Mouse (Mus musculus): ENCODE data around the gene Tor4a. TPM values are rescaled to one million over a fixed set of nuclear protein-coding genes. Genes with fewer than 3 reads are reported as not detected.

Gene Tor4a
- polyA plus RNA-seq, 1 experiment from 2014 or later, result 1.5 TPM

- no peak overlapping the region for H3K27ac ChIP-seq
- peaks cover 9% of the 10 kb centered on the region; the same call in 1 of the 2 replicates for H3K27me3 ChIP-seq (replicated peaks)
- no peaks in the 10 kb centered on the region for H3K4me1 ChIP-seq
- no peaks in the 10 kb centered on the region for H3K36me3 ChIP-seq
- H3K4me3 ChIP-seq, result no peak overlapping the region
- no peak overlapping the region for H3K9ac ChIP-seq
- no peak overlapping the region for H3K4me2 ChIP-seq (replicated peaks)
- H3K9me3 ChIP-seq, result no peaks in the 10 kb centered on the region
- ATAC-seq (ENCODE audit: low FRiP score, low read depth), result no peak
- WGBS, result 71% methylated on average over 5 of the region's 5 CpGs
Measured at GRCm38 (mm10) chr2:25234551-25235220, 38.0 kb upstream of the Tor4a start.

- Histone ChIP-seq H3K27me3 (replicated peaks) (peaks cover 9% of the 10 kb centered on the region; the same call in 1 of the 2 replicates), H3K9me3 (no peaks in the 10 kb centered on the region), H3K27ac (no peak within 1 kb of the TSS), H3K36me3 (no peaks in the 10 kb centered on the region), H3K4me2 (replicated peaks) (no peak within 1 kb of the TSS), H3K9ac (no peak within 1 kb of the TSS), H3K4me3 (no peak within 1 kb of the TSS), H3K4me1 (peaks cover 1% of the 10 kb centered on the region)
- ATAC-seq (ENCODE audit: low FRiP score, low read depth), result no peak
- WGBS, result 94% methylated on average over 3 of the region's 3 CpGs
Measured at GRCm38 (mm10) chr2:25234050-25234449, 37.4 kb upstream of the Tor4a start, which contains the start of gene Slc34a3. Gene Slc34a3 (minus strand): TSS chr2:25234364.

- Histone ChIP-seq H3K36me3 (no peaks in the 10 kb centered on the region), H3K27ac (no peak overlapping the region), H3K27me3 (replicated peaks) (peaks cover 9% of the 10 kb centered on the region; the same call in 1 of the 2 replicates), H3K4me2 (replicated peaks) (no peak overlapping the region), H3K9me3 (no peaks in the 10 kb centered on the region), H3K4me1 (peaks cover 6% of the 10 kb centered on the region), H3K9ac (no peak overlapping the region), H3K4me3 (no peak overlapping the region)
- no peak for ATAC-seq (ENCODE audit: low FRiP score, low read depth)
- WGBS, result 79% methylated on average over 4 of the region's 4 CpGs
Measured at GRCm38 (mm10) chr2:25233421-25233820, 36.7 kb upstream of the Tor4a start.

- H3K4me3 ChIP-seq, result no peak overlapping the region
- H3K4me2 ChIP-seq (replicated peaks), result no peak overlapping the region
- peaks cover 9% of the 10 kb centered on the region; the same call in 1 of the 2 replicates for H3K27me3 ChIP-seq (replicated peaks)
- H3K4me1 ChIP-seq, result peaks cover 6% of the 10 kb centered on the region
- H3K27ac ChIP-seq, result no peak overlapping the region
- no peaks in the 10 kb centered on the region for H3K9me3 ChIP-seq
- no peaks in the 10 kb centered on the region for H3K36me3 ChIP-seq
- no peak overlapping the region for H3K9ac ChIP-seq
- 59% methylated on average over 12 of the region's 12 CpGs for WGBS
- no peak for ATAC-seq (ENCODE audit: low FRiP score, low read depth)
Measured at GRCm38 (mm10) chr2:25231038-25231437, 34.4 kb upstream of the Tor4a start.

- H3K27ac ChIP-seq, result no peak overlapping the region
- no peak overlapping the region for H3K4me2 ChIP-seq (replicated peaks)
- H3K9me3 ChIP-seq, result no peaks in the 10 kb centered on the region
- H3K4me1 ChIP-seq, result peaks cover 10% of the 10 kb centered on the region
- H3K9ac ChIP-seq, result no peak overlapping the region
- H3K36me3 ChIP-seq, result no peaks in the 10 kb centered on the region
- H3K27me3 ChIP-seq (replicated peaks), result peaks cover 9% of the 10 kb centered on the region; the same call in 1 of the 2 replicates
- H3K4me3 ChIP-seq, result no peak overlapping the region
- 83% methylated on average over 7 of the region's 7 CpGs for WGBS
- no peak for ATAC-seq (ENCODE audit: low FRiP score, low read depth)
Measured at GRCm38 (mm10) chr2:25230581-25230980, 33.9 kb upstream of the Tor4a start.

GRCm38 (mm10) chr2:25229582-25229981, 32.9 kb upstream of the Tor4a start:
- WGBS, result 84% methylated on average over 5 of the region's 5 CpGs
- Histone ChIP-seq H3K4me2 (replicated peaks) (no peak overlapping the region), H3K9me3 (no peaks in the 10 kb centered on the region), H3K27ac (no peak overlapping the region), H3K27me3 (replicated peaks) (peaks cover 9% of the 10 kb centered on the region; the same call in 1 of the 2 replicates), H3K36me3 (no peaks in the 10 kb centered on the region), H3K9ac (no peak overlapping the region), H3K4me1 (peaks cover 14% of the 10 kb centered on the region), H3K4me3 (no peak overlapping the region)
- no peak for ATAC-seq (ENCODE audit: low FRiP score, low read depth)

GRCm38 (mm10) chr2:25228995-25229530, 32.4 kb upstream of the Tor4a start:
- H3K4me3 ChIP-seq, result no peak overlapping the region
- peak overlapping the region; percentile 38 for H3K4me2 ChIP-seq (replicated peaks)
- H3K9ac ChIP-seq, result no peak overlapping the region
- H3K9me3 ChIP-seq, result no peaks in the 10 kb centered on the region
- ATAC-seq (ENCODE audit: low FRiP score, low read depth), result no peak
- no peaks in the 10 kb centered on the region for H3K36me3 ChIP-seq
- peaks cover 9% of the 10 kb centered on the region; the same call in 1 of the 2 replicates for H3K27me3 ChIP-seq (replicated peaks)
- WGBS, result 70% methylated on average over 6 of the region's 6 CpGs
- peaks cover 14% of the 10 kb centered on the region for H3K4me1 ChIP-seq
- H3K27ac ChIP-seq, result no peak overlapping the region

GRCm38 (mm10) chr2:25228431-25228889, 31.8 kb upstream of the Tor4a start:
- Histone ChIP-seq H3K9ac (no peak overlapping the region), H3K4me3 (no peak overlapping the region), H3K4me2 (replicated peaks) (peak overlapping the region; percentile 38), H3K27me3 (replicated peaks) (peaks cover 9% of the 10 kb centered on the region; the same call in 1 of the 2 replicates), H3K27ac (no peak overlapping the region), H3K9me3 (no peaks in the 10 kb centered on the region), H3K4me1 (peaks cover 19% of the 10 kb centered on the region), H3K36me3 (no peaks in the 10 kb centered on the region)
- no peak for ATAC-seq (ENCODE audit: low FRiP score, low read depth)
- WGBS, result 0% methylated on average over 7 of the region's 7 CpGs

GRCm38 (mm10) chr2:25227406-25227805, 30.7 kb upstream of the Tor4a start:
- 91% methylated on average over 4 of the region's 4 CpGs for WGBS
- H3K27ac ChIP-seq, result no peak overlapping the region
- H3K4me3 ChIP-seq, result no peak overlapping the region
- H3K9me3 ChIP-seq, result no peaks in the 10 kb centered on the region
- no peak overlapping the region for H3K4me2 ChIP-seq (replicated peaks)
- no peak overlapping the region for H3K9ac ChIP-seq
- H3K27me3 ChIP-seq (replicated peaks), result peaks cover 9% of the 10 kb centered on the region; the same call in 1 of the 2 replicates
- no peak for ATAC-seq (ENCODE audit: low FRiP score, low read depth)
- H3K36me3 ChIP-seq, result no peaks in the 10 kb centered on the region
- peaks cover 23% of the 10 kb centered on the region for H3K4me1 ChIP-seq

- Histone ChIP-seq H3K4me3 (no peak overlapping the region), H3K27me3 (replicated peaks) (peaks cover 7% of the 10 kb centered on the region; the same call in 1 of the 2 replicates), H3K36me3 (peaks cover 1% of the 10 kb centered on the region; the same call in 1 of the 2 replicates), H3K4me2 (replicated peaks) (no peak overlapping the region), H3K27ac (no peak overlapping the region), H3K9ac (no peak overlapping the region), H3K9me3 (no peaks in the 10 kb centered on the region), H3K4me1 (peaks cover 23% of the 10 kb centered on the region)
- no peak for ATAC-seq (ENCODE audit: low FRiP score, low read depth)
- 82% methylated on average over 5 of the region's 5 CpGs for WGBS
Measured at GRCm38 (mm10) chr2:25226864-25227263, 30.2 kb upstream of the Tor4a start.

- Histone ChIP-seq H3K4me1 (peaks cover 23% of the 10 kb centered on the region), H3K9ac (no peak overlapping the region), H3K36me3 (peaks cover 5% of the 10 kb centered on the region; the same call in 1 of the 2 replicates), H3K9me3 (no peaks in the 10 kb centered on the region), H3K4me2 (replicated peaks) (peak overlapping the region; percentile 57), H3K27ac (0 out of 2 replicates have a peak overlapping the region, but pooled peaks have one; percentile 91), H3K4me3 (peak overlapping the region; percentile 48; the same call in 1 of the 2 replicates), H3K27me3 (replicated peaks) (no peaks in the 10 kb centered on the region)
- ATAC-seq (ENCODE audit: low FRiP score, low read depth), result no peak
- 80% methylated on average over 8 of the region's 8 CpGs for WGBS
Measured at GRCm38 (mm10) chr2:25225811-25226379, 29.2 kb upstream of the Tor4a start.
